Mouse (Mus musculus) heart, embryonic 16.5 days (tissue): Measurements from ENCODE around the gene St8sia6. TPM values are rescaled to one million over a fixed set of nuclear protein-coding genes. Genes with fewer than 3 reads are reported as not detected.

Experiments used
- ATAC-seq: fragments of 200-750 bp; cut with Nextera tagmentation; replicated peaks from 2 replicates; pipeline ENCODE4 v1.8.0; 2017; ENCODE audit warnings: moderate number of reproducible peaks; ENCODE audit not compliant: insufficient read depth, low FRiP score; ENCODE audit errors: extremely low read depth
- H3K27ac ChIP-seq: fragments of 300-500 bp; sonication (generic); 2 replicates; pipeline ENCODE4 v1.5.1; 2014; ENCODE audit warnings: mild to moderate bottlenecking, low read length, control low read depth, moderate library complexity
- H3K27me3 ChIP-seq: fragments of 300-500 bp; sonication (generic); 2 replicates; pipeline ENCODE4 v1.6.1; 2014; ENCODE audit warnings: low read length, mixed read lengths; ENCODE audit not compliant: control insufficient read depth, insufficient read depth
- H3K36me3 ChIP-seq: fragments of 300-500 bp; sonication (generic); 2 replicates; pipeline ENCODE4 v1.6.1; 2014; ENCODE audit not compliant: control insufficient read depth, insufficient read depth
- H3K4me1 ChIP-seq: fragments of 300-500 bp; sonication (generic); 2 replicates; pipeline ENCODE4 v1.6.1; 2014; ENCODE audit warnings: low read length, mixed read lengths; ENCODE audit not compliant: control insufficient read depth, insufficient read depth
- H3K4me2 ChIP-seq: fragments of 300-500 bp; sonication (generic); 2 replicates; pipeline ENCODE4 v1.6.1; 2014; ENCODE audit warnings: low read depth, mild to moderate bottlenecking, control low read depth, low read length
- H3K4me3 ChIP-seq: fragments of 300-500 bp; sonication (generic); 2 replicates; pipeline ENCODE4 v1.5.1; 2014; ENCODE audit warnings: mild to moderate bottlenecking, control low read depth, low read length
- H3K9ac ChIP-seq: fragments of 300-500 bp; sonication (generic); 2 replicates; pipeline ENCODE4 v1.6.1; 2014; ENCODE audit warnings: low read length, control low read depth
- H3K9me3 ChIP-seq: fragments of 300-500 bp; sonication (generic); replicated peaks from 2 replicates; pipeline ENCODE4 v1.6.1; 2016; ENCODE audit warnings: low read length; ENCODE audit not compliant: control insufficient read depth
- WGBS: fragments of 180-500 bp; shearing (Covaris S2); extraction: QIAGEN DNeasy Blood & Tissue Kit; methylation state at CpG from one replicate; pipeline ENCODE4 v1.1.7; 2014; 5-methylcytosine and 5-hydroxymethylcytosine counted together
- polyA plus RNA-seq: library from polyadenylated mRNA; unstranded; fragments of >200 nt; fragmentation: Nextera tagmentation; extraction: Ambion mirVana; gene quantifications from 2 replicates; pipeline ENCODE4 v1.2.1, GENCODE M21; 2015

The St8sia6 gene
- polyA plus RNA-seq, 1 experiment from 2014 or later, result 1.0 TPM

DNA sequence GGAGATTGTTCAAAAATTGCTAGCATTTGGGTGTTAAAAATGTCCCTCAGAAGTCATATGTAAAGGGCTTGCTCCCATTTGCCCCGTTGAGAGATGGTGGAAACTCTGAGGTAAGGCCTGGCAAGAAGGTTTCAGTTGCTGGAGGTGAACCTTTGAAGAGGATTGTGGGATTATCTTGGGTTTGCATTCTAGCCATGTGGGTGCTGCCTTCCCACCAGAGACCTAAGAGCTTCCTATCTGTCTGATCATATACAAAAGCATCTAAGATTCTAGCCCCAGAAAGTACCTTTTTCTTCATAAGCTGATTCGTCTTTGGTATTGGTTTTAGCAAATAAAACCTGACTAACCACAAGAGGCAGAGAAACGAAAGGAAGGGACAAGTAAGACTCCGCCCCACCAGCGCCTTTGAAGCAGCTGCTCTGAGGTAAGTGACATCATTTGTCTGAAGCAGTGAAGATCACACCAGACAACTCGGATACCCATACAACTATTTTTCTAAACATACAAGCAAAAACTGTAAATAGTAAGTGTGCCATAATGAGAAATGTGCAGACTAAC is 75.2 kb downstream of the St8sia6 start:
- Histone ChIP-seq H3K4me1 (no peaks in the 10 kb centered on the region), H3K9ac (no peak overlapping the region), H3K4me2 (no peak overlapping the region), H3K9me3 (no peaks in the 10 kb centered on the region), H3K27me3 (no peaks in the 10 kb centered on the region), H3K36me3 (no peaks in the 10 kb centered on the region), H3K4me3 (no peak overlapping the region), H3K27ac (no peak overlapping the region)
- 62% methylated on average over 6 of the region's 6 CpGs for WGBS
- ATAC-seq, result no peak

DNA sequence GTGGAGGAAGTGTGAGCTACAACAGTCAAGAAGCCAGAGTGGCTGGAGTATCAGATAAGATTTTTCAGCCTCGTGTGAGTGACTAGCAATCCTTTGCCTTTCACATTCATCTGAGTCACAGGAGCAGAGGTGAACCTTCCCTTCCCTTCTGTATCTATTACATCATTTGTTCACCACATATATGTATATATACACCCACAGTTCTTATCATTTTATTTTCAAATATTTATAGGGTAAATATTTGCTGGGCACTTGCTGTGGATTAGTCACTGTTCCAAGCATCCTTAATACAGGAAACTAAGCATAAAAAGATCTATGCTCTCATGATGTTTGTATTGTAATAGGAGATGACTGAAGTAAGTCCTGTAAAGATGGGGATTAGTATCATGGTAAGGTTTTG is 85.1 kb downstream of the St8sia6 start:
- Histone ChIP-seq H3K4me1 (no peaks in the 10 kb centered on the region), H3K27ac (no peak overlapping the region), H3K4me3 (no peak overlapping the region), H3K36me3 (no peaks in the 10 kb centered on the region), H3K27me3 (no peaks in the 10 kb centered on the region), H3K9ac (no peak overlapping the region), H3K9me3 (no peaks in the 10 kb centered on the region), H3K4me2 (no peak overlapping the region)
- no peak for ATAC-seq
- 11% methylated on average over 1 of the region's 1 CpGs for WGBS

DNA sequence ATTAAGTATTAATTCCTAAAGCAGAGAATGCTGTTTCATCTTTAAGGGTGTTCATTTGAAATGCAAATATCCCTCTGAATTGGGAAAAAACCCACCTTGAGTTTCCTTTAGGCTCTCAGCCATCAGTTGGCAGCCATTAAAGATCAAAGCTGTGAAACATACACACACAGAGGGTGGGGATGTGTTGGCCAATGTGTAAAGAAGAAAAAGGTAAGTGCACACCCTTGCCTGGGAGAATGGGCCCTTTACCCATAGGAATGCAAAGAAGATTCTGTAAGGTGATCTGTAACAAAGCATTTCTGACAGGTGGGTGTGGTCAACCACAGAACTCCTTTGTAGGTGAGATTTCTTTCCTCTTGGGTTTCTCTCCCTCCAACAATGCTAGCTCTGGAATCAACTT is 96.3 kb downstream of the St8sia6 start:
- H3K4me1 ChIP-seq, result no peaks in the 10 kb centered on the region
- no peak for ATAC-seq
- H3K9me3 ChIP-seq, result no peaks in the 10 kb centered on the region
- no peaks in the 10 kb centered on the region for H3K27me3 ChIP-seq
- H3K4me2 ChIP-seq, result no peak overlapping the region
- no peaks in the 10 kb centered on the region for H3K36me3 ChIP-seq
- no peak overlapping the region for H3K9ac ChIP-seq
- H3K4me3 ChIP-seq, result no peak overlapping the region
- H3K27ac ChIP-seq, result no peak overlapping the region

DNA sequence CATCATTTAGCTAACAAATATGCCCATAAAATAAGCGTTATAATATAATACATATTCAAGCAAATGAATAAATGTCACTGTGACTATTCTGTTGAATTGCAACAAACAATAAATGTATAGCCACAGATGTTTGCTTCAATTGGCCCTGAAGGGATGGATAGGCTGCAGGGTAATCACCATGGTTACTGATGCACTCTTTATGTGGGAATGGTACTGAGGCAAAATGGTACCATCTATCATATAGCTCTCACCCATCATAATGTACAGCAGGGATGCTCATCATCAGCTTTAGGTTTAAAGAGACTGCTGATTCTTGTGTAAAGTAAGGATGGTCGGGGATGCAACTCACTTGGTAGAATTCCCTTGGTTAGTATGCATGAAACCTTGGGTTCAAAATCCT is 99.4 kb downstream of the St8sia6 start:
- 64% methylated on average over 2 of the region's 2 CpGs for WGBS
- H3K4me3 ChIP-seq, result no peak overlapping the region
- no peaks in the 10 kb centered on the region for H3K36me3 ChIP-seq
- no peak for ATAC-seq
- no peaks in the 10 kb centered on the region for H3K4me1 ChIP-seq
- no peak overlapping the region for H3K4me2 ChIP-seq
- no peak overlapping the region for H3K27ac ChIP-seq
- no peaks in the 10 kb centered on the region for H3K9me3 ChIP-seq
- no peaks in the 10 kb centered on the region for H3K27me3 ChIP-seq
- no peak overlapping the region for H3K9ac ChIP-seq

DNA sequence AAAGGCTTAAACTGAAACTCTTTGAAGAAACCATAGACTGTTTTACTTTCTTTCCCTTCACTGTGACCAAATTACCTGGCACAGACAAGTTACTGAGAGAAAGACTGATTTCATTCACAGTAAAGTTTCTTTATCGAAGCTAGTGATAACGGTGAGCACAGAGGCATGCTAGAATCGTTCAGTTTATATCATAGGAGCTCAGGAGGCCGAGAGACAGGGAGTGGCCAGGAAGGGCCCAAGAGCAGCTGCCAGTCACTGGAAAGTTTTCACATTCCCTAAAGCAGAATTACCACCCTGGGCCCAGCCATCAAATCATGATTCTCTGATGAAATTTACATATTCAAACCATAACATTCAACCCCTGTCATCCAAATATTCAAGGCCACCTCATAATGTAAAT is 109.5 kb downstream of the St8sia6 start:
- Histone ChIP-seq H3K4me2 (no peak overlapping the region), H3K9ac (no peak overlapping the region), H3K27ac (no peak overlapping the region), H3K27me3 (no peaks in the 10 kb centered on the region), H3K9me3 (no peaks in the 10 kb centered on the region), H3K36me3 (no peaks in the 10 kb centered on the region), H3K4me3 (no peak overlapping the region), H3K4me1 (no peaks in the 10 kb centered on the region)
- ATAC-seq, result no peak
- 54% methylated on average over 4 of the region's 4 CpGs for WGBS

DNA sequence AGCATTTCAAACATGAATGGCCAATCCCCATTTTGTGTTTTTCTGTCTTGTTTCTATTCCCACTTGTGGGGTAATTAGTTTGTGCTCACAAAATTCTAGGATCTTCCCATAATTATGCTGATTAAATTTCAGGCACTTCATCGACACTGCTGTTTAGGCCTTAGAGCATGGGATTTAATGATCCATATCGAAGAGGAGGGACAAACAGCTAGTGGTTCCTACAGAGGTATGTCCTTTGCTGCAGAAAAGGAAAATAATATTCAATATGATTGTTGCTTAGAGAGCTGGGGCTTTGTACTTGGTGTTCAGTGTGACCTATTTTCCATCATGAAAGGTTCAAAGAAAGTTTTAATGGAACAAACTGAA is 110.7 kb downstream of the St8sia6 start:
- Histone ChIP-seq H3K4me2 (no peak overlapping the region), H3K27ac (no peak overlapping the region), H3K9me3 (no peaks in the 10 kb centered on the region), H3K4me1 (no peaks in the 10 kb centered on the region), H3K27me3 (no peaks in the 10 kb centered on the region), H3K4me3 (no peak overlapping the region), H3K36me3 (no peaks in the 10 kb centered on the region), H3K9ac (no peak overlapping the region)
- WGBS, result 82% methylated on average over 2 of the region's 2 CpGs
- no peak for ATAC-seq

DNA sequence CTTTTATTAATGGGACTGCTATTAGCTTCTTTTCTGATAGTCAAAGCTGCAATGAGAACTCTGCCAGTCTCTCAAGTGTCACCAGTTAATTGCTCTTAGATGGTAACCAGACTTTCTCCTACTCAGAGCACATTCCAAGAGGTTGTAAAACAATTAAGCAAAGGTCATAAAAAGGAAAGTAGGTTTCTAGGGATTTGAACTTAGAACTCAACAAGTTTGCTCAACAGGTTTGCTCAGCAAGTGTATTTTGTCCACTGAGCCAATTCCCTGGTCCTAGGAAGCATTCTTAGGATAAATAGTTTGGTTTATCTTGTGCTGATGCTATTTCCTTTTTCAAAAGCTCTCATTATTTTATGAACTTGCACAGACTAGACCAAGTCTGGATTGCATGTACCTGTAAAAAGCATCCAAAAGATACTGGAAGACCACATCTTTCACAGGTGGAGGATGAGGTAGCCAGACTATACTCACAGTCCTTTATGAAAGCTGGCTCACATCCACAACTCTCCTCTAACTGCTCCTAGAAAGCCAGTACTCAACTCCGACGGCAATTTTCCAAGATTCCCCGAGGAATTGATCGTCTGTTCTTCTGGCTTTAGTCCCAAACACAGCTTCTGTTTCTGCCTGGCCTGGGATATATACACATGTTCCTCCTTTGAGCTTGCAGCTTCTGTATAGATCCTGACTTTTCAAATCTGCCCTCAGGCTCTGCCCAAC is 111.2 kb downstream of the St8sia6 start:
- Histone ChIP-seq H3K27ac (no peak overlapping the region), H3K9me3 (no peaks in the 10 kb centered on the region), H3K4me1 (no peaks in the 10 kb centered on the region), H3K9ac (no peak overlapping the region), H3K4me3 (no peak overlapping the region), H3K27me3 (no peaks in the 10 kb centered on the region), H3K4me2 (no peak overlapping the region), H3K36me3 (no peaks in the 10 kb centered on the region)
- ATAC-seq, result no peak
- 34% methylated on average over 4 of the region's 4 CpGs for WGBS

DNA sequence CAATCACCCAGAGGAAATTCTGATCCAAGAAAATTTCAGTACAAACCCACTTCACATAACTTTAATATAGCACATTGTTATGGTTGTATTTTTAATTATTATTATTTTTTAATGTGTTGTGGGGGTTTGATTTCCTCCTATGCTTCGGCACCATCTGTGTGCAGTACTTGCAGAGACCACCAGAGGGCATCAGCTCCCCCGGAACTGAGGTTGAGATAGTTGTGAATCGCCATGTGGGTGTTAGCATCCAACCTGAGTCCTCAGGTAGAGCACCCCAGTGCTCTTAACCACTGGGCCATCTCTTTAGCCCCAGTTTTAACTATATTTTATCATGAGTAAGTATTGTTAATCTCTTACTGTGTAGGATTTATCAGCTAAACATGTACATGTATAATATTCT is 120.9 kb downstream of the St8sia6 start:
- Histone ChIP-seq H3K4me1 (no peaks in the 10 kb centered on the region), H3K4me3 (no peak overlapping the region), H3K9ac (no peak overlapping the region), H3K27me3 (no peaks in the 10 kb centered on the region), H3K36me3 (no peaks in the 10 kb centered on the region), H3K4me2 (no peak overlapping the region), H3K9me3 (no peaks in the 10 kb centered on the region; the same call in 1 of the 2 replicates), H3K27ac (no peak overlapping the region)
- no peak for ATAC-seq
- 53% methylated on average over 3 of the region's 3 CpGs for WGBS

DNA sequence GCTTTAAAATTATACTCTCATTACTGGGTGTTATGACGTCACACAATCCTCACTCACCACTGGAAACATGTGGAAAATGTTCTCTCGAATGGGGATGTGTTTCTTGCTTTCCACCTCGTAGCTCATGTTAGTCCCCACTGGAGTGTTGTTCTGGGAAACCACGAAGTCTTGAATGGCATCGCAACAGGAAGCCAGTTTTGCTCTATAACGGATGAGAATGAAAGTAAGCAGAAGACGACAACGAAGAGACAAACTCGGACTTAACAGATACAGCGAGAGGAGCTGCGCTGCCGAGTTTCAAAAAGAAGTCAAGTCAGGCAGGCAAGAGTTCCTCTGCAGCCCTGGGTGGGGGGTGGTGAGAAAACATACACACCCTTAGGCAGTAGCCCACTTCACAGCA is 121.4 kb downstream of the St8sia6 start:
- ATAC-seq, result no peak
- no peak overlapping the region for H3K9ac ChIP-seq
- WGBS, result 72% methylated on average over 12 of the region's 12 CpGs
- H3K27me3 ChIP-seq, result no peaks in the 10 kb centered on the region
- H3K9me3 ChIP-seq, result no peaks in the 10 kb centered on the region; the same call in 1 of the 2 replicates
- no peaks in the 10 kb centered on the region for H3K4me1 ChIP-seq
- H3K36me3 ChIP-seq, result no peaks in the 10 kb centered on the region
- no peak overlapping the region for H3K4me2 ChIP-seq
- H3K27ac ChIP-seq, result no peak overlapping the region
- no peak overlapping the region for H3K4me3 ChIP-seq
